Mouse (Mus musculus): ENCODE data around the gene Hus1. TPM values are rescaled to one million over a fixed set of nuclear protein-coding genes. Genes with fewer than 3 reads are reported as not detected.
A peak's percentile ranks its signal among the peaks of the same experiment; 100 is the strongest.

Gene Hus1
- polyA plus RNA-seq, 1 experiment from 2014 or later, result 20.5 TPM

DNA sequence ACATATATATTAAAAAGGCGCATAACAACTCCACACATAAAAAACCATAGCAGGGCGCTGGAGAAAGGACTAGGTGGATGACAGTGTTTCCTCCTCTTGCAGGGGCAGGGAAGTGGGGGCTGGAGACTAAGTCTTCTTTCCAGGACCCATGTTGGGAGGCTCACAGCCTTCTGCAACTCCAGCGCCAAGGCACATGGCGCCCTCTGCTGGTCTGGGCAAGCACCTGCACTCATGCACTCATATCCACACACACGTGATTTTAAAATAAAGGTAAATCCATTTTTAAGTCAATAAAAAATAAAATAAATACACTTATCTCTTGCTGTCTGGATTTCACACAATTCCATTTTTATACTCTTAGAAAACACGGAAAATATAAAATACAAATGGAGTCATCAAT is 54.0 kb downstream of the Hus1 start:
- Histone ChIP-seq H3K36me3 (ENCODE audit: insufficient read depth, low read length) (no peaks in the 10 kb centered on the region), H3K4me1 (ENCODE audit: insufficient read depth, low read length) (0 out of 2 replicates have a peak, but pooled peaks cover 3% of the 10 kb centered on the region), H3K27me3 (ENCODE audit: insufficient read depth, low read length) (no peaks in the 10 kb centered on the region), H3K4me3 (ENCODE audit: low read length) (no peak overlapping the region), H3K9ac (replicated peaks; ENCODE audit: low read length) (no peak overlapping the region), H3K27ac (ENCODE audit: low read length) (no peak overlapping the region), H3K9me3 (ENCODE audit: low read length) (no peaks in the 10 kb centered on the region; the same call in 1 of the 2 replicates), H3K4me2 (replicated peaks; ENCODE audit: low read depth, low read length) (no peak overlapping the region)
- 70% methylated on average over 6 of the region's 6 CpGs for WGBS
- no peak for ATAC-seq (ENCODE audit: low FRiP score, low TSS enrichment)

DNA sequence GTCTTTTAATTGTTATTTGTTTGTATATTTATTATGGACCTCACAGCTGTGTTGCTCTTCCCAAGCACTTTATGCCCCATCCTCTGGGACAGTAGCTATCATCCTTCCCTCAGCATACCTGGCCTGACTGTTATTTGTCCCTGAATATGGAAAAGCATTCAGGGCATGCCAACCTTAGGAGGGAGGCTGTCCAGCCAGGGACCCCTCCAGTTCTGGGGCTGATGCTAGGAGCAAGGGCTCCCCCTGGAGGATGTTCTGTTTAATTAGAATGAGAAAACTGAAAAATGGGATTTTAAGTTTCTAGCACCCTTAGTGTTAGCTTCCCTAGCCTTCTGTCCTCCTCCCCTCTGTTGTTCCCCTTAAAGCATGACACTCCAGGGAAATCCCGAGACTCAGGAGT is 55.3 kb downstream of the Hus1 start:
- Histone ChIP-seq H3K4me1 (ENCODE audit: insufficient read depth, low read length) (0 out of 2 replicates have a peak, but pooled peaks cover 3% of the 10 kb centered on the region), H3K4me3 (ENCODE audit: low read length) (no peak overlapping the region), H3K27ac (ENCODE audit: low read length) (no peak overlapping the region), H3K9ac (replicated peaks; ENCODE audit: low read length) (no peak overlapping the region), H3K4me2 (replicated peaks; ENCODE audit: low read depth, low read length) (no peak overlapping the region), H3K27me3 (ENCODE audit: insufficient read depth, low read length) (no peaks in the 10 kb centered on the region), H3K9me3 (ENCODE audit: low read length) (no peaks in the 10 kb centered on the region; the same call in 1 of the 2 replicates), H3K36me3 (ENCODE audit: insufficient read depth, low read length) (no peaks in the 10 kb centered on the region)
- WGBS, result 21% methylated on average over 1 of the region's 1 CpGs
- ATAC-seq (ENCODE audit: low FRiP score, low TSS enrichment), result peak; percentile 75; the same call in 1 of the 2 replicates

DNA sequence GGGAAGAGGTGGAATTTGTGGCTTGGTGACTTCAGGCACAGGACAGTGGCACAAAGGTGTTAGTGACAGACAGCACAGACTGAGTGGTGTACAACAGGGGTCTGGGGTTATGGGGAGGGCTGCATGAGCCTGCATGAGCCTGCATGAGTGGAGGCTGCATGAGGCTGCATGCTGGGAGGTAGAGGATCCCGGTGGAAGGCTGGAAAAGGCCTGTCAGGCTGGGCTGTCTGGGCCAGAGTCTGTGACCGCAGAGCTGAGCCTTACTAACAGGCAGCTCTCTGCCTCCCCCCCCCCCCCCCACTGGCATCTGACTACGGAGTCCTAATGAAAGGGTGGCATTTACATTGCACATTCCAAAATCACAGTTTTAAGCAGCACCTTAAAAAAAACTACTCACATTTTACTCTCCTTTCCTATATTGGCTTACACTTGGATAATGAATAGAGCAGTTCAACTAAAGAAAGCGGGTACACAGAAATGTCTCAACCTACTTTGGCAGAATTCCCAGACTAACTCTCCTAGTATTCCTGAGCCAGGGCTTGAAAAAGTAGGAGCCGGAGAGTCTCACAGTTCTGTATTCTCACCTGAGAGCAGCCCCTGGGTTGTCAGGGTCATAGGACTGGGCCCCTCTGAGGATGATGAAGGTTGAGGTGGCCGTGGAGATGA is 61.1 kb downstream of the Hus1 start:
- H3K9me3 ChIP-seq (ENCODE audit: low read length), result no peaks in the 10 kb centered on the region
- WGBS, result 70% methylated on average over 6 of the region's 6 CpGs
- H3K36me3 ChIP-seq (ENCODE audit: insufficient read depth, low read length), result no peaks in the 10 kb centered on the region
- ATAC-seq (ENCODE audit: low FRiP score, low TSS enrichment), result no peak
- no peak overlapping the region for H3K4me3 ChIP-seq (ENCODE audit: low read length)
- no peak overlapping the region for H3K27ac ChIP-seq (ENCODE audit: low read length)
- H3K27me3 ChIP-seq (ENCODE audit: insufficient read depth, low read length), result no peaks in the 10 kb centered on the region
- H3K4me1 ChIP-seq (ENCODE audit: insufficient read depth, low read length), result no peaks in the 10 kb centered on the region
- H3K9ac ChIP-seq (replicated peaks; ENCODE audit: low read length), result no peak overlapping the region
- no peak overlapping the region for H3K4me2 ChIP-seq (replicated peaks; ENCODE audit: low read depth, low read length)

DNA sequence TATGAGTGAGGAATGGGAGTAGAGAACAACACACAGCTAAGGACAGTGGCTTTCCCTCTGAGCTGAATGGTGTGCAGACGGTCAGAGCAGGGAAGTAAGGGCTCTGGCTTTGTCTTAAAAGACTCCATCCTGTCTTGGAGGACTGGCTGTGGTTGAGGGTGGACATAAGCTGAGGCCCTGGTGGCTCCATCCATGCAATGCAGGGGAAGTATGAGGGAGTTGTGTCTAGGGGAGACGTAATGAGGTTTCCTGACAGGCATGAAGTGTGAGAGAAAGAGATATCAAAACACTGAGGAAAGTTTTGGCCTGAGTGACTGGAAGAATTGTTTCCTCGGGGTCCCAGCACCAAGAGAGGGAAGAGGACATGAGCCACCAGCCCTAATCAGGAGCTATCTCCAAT is 62.1 kb downstream of the Hus1 start:
- H3K36me3 ChIP-seq (ENCODE audit: insufficient read depth, low read length), result no peaks in the 10 kb centered on the region
- H3K9ac ChIP-seq (replicated peaks; ENCODE audit: low read length), result no peak overlapping the region
- no peaks in the 10 kb centered on the region for H3K27me3 ChIP-seq (ENCODE audit: insufficient read depth, low read length)
- no peak overlapping the region for H3K4me2 ChIP-seq (replicated peaks; ENCODE audit: low read depth, low read length)
- no peak overlapping the region for H3K27ac ChIP-seq (ENCODE audit: low read length)
- no peaks in the 10 kb centered on the region for H3K9me3 ChIP-seq (ENCODE audit: low read length)
- H3K4me3 ChIP-seq (ENCODE audit: low read length), result no peak overlapping the region
- WGBS, result 64% methylated on average over 3 of the region's 3 CpGs
- no peaks in the 10 kb centered on the region for H3K4me1 ChIP-seq (ENCODE audit: insufficient read depth, low read length)
- ATAC-seq (ENCODE audit: low FRiP score, low TSS enrichment), result no peak

- Histone ChIP-seq H3K27me3 (ENCODE audit: insufficient read depth, low read length) (no peaks in the 10 kb centered on the region), H3K4me2 (replicated peaks; ENCODE audit: low read depth, low read length) (no peak overlapping the region), H3K9me3 (ENCODE audit: low read length) (no peaks in the 10 kb centered on the region), H3K4me1 (ENCODE audit: insufficient read depth, low read length) (no peaks in the 10 kb centered on the region), H3K4me3 (ENCODE audit: low read length) (no peak overlapping the region), H3K9ac (replicated peaks; ENCODE audit: low read length) (no peak overlapping the region), H3K27ac (ENCODE audit: low read length) (no peak overlapping the region), H3K36me3 (ENCODE audit: insufficient read depth, low read length) (no peaks in the 10 kb centered on the region)
- 76% methylated on average over 4 of the region's 4 CpGs for WGBS
- ATAC-seq (ENCODE audit: low FRiP score, low TSS enrichment), result no peak
These were observed 66.9 kb downstream of the Hus1 start for GRCm38 (mm10) chr11:8944114-8944513.

Other genes starting within 250 kb of the Hus1 start
- gene Pkd1l1, start 37.9 kb downstream of the Hus1 start, polyA plus RNA-seq (2015; fragmentation: Nextera tagmentation; extraction: Ambion mirVana), result 0.13 and 0.45 TPM in 2 replicates
- 5.2 and 6.1 TPM in 2 replicates for gene Gm11992, start 37.4 kb upstream of the Hus1 start, polyA plus RNA-seq (2015; fragmentation: Nextera tagmentation; extraction: Ambion mirVana)
- 0.19 and 0.26 TPM in 2 replicates for gene Sun3, start 37.8 kb upstream of the Hus1 start, polyA plus RNA-seq (2015; fragmentation: Nextera tagmentation; extraction: Ambion mirVana)
- gene Upp1, start 106.9 kb upstream of the Hus1 start, polyA plus RNA-seq (2015; fragmentation: Nextera tagmentation; extraction: Ambion mirVana), result 16.0 and 16.1 TPM in 2 replicates
- 0.35 and 0.36 TPM in 2 replicates for gene Abca13, start 180.8 kb upstream of the Hus1 start, polyA plus RNA-seq (2015; fragmentation: Nextera tagmentation; extraction: Ambion mirVana)